Comparison of ENCODE assay signal across 21 mouse cellular contexts in genomic region chr2:28326056-28326455, GRCm38 (mm10).
DNase-seq lines count a peak whose midpoint lies in the region; ATAC-seq lines count a peak whose summit lies in the region.
"Had no signal": no experiment of that assay in that cellular context is flagged by ENCODE, and none has a peak within 500 bp of the region (broad histone marks: within the 10 kb centered on the region; RNA-seq: fewer than 3 reads in every experiment).

No protein-coding gene starts in this region.

- no peak overlapping the region for H3K27ac ChIP-seq in hindbrain, embryonic 14.5 days
- H3K27ac ChIP-seq in hindbrain, embryonic 12.5 days, result no peak overlapping the region
- H3K27ac ChIP-seq in midbrain, embryonic 13.5 days, result 0 out of 2 replicates have a peak overlapping the region, but pooled peaks have one; percentile 5
- no peak overlapping the region for H3K27ac ChIP-seq in midbrain, embryonic 10.5 days (replicated peaks)
- H3K27ac ChIP-seq in liver, embryonic 11.5 days (ENCODE audit: low read depth, low read length), result no peak overlapping the region
- H3K27ac ChIP-seq: embryonic facial prominence, embryonic 12.5 days; liver, embryonic 13.5 days had no signal

- 53% methylated on average over 6 of the region's 6 CpGs for WGBS in hindbrain, embryonic 14.5 days
- WGBS in hindbrain, embryonic 12.5 days, result 83% methylated on average over 6 of the region's 6 CpGs
- WGBS in midbrain, embryonic 13.5 days, result 79% methylated on average over 6 of the region's 6 CpGs
- 86% methylated on average over 6 of the region's 6 CpGs for WGBS in midbrain, embryonic 10.5 days
- 69% methylated on average over 6 of the region's 6 CpGs for WGBS in liver, embryonic 11.5 days

- no peaks in the 10 kb centered on the region for H3K9me3 ChIP-seq in hindbrain, embryonic 14.5 days (ENCODE audit: control insufficient read depth, low read length)
- no peaks in the 10 kb centered on the region for H3K9me3 ChIP-seq in hindbrain, embryonic 12.5 days (replicated peaks)
- H3K9me3 ChIP-seq in midbrain, embryonic 13.5 days, result no peaks in the 10 kb centered on the region
- H3K9me3 ChIP-seq in midbrain, embryonic 10.5 days (replicated peaks), result no peaks in the 10 kb centered on the region
- H3K9me3 ChIP-seq in liver, embryonic 11.5 days (ENCODE audit: control insufficient read depth, low read length), result no peaks in the 10 kb centered on the region
- H3K9me3 ChIP-seq: embryonic facial prominence, embryonic 12.5 days; liver, embryonic 13.5 days had no signal

- H3K4me2 ChIP-seq in hindbrain, embryonic 14.5 days (replicated peaks), result no peak overlapping the region
- H3K4me2 ChIP-seq in hindbrain, embryonic 12.5 days (replicated peaks), result no peak overlapping the region
- H3K4me2 ChIP-seq in midbrain, embryonic 13.5 days (replicated peaks), result no peak overlapping the region
- no peak overlapping the region for H3K4me2 ChIP-seq in liver, embryonic 11.5 days
- H3K4me2 ChIP-seq: embryonic facial prominence, embryonic 12.5 days; liver, embryonic 13.5 days; lung, embryonic 14.5 days had no signal

- ATAC-seq in hindbrain, embryonic 14.5 days (ENCODE audit: low FRiP score), result no peak
- ATAC-seq in hindbrain, embryonic 12.5 days (ENCODE audit: low FRiP score), result no peak
- ATAC-seq in midbrain, embryonic 13.5 days, result no peak
- ATAC-seq in liver, embryonic 11.5 days (replicated peaks; ENCODE audit: low FRiP score), result no peak
- ATAC-seq: CD4-positive, CD25-positive, alpha-beta regulatory T cell, adult 4 months; inflammation-experienced regulatory T-cells, adult 6 months had no signal

- peaks cover 10% of the 10 kb centered on the region; the same call in 1 of the 2 replicates for H3K4me1 ChIP-seq in hindbrain, embryonic 14.5 days (replicated peaks; ENCODE audit: control insufficient read depth, insufficient read depth, low read length)
- peaks cover 11% of the 10 kb centered on the region for H3K4me1 ChIP-seq in hindbrain, embryonic 12.5 days
- H3K4me1 ChIP-seq in midbrain, embryonic 13.5 days (replicated peaks), result peaks cover 24% of the 10 kb centered on the region
- H3K4me1 ChIP-seq in midbrain, embryonic 10.5 days, result no peaks in the 10 kb centered on the region
- no peaks in the 10 kb centered on the region for H3K4me1 ChIP-seq in liver, embryonic 11.5 days (replicated peaks; ENCODE audit: control insufficient read depth, insufficient read depth, low read length)
- H3K4me1 ChIP-seq: liver, embryonic 13.5 days had no signal

- DNase-seq in cerebellum, postnatal 14 days, result peak; percentile 43 to 53
- no peak for DNase-seq in cerebellum, adult 11 months
- DNase-seq in hindbrain, embryonic 14.5 days (ENCODE audit: low spot score), result peak; percentile 25
- DNase-seq in midbrain, embryonic 10.5 days (ENCODE audit: low spot score), result no peak
- peak; percentile 17 for DNase-seq in Muller cell, postnatal 12 days (ENCODE audit: inconsistent ontology term)
- DNase-seq in liver, embryonic 11.5 days (ENCODE audit: low spot score), result no peak
- DNase-seq: adrenal gland, postnatal 25 days; gastrocnemius, postnatal 14 days; heart, adult 18-20 months; heart, postnatal 36 days; kidney, adult 2 months; kidney, postnatal 25 days; liver, embryonic 13.5 days; lung, embryonic 14.5 days; lung, postnatal 36 days; thymus, postnatal 14 days had no signal

- no peak overlapping the region for H3K9ac ChIP-seq in hindbrain, embryonic 14.5 days
- no peak overlapping the region for H3K9ac ChIP-seq in hindbrain, embryonic 12.5 days
- no peak overlapping the region for H3K9ac ChIP-seq in midbrain, embryonic 13.5 days (replicated peaks)
- no peak overlapping the region for H3K9ac ChIP-seq in liver, embryonic 11.5 days (ENCODE audit: low read depth, low read length)
- H3K9ac ChIP-seq: embryonic facial prominence, embryonic 12.5 days; liver, embryonic 13.5 days; lung, embryonic 14.5 days had no signal

- H3K36me3 ChIP-seq in hindbrain, embryonic 14.5 days (replicated peaks; ENCODE audit: control insufficient read depth, insufficient read depth), result no peaks in the 10 kb centered on the region
- no peaks in the 10 kb centered on the region for H3K36me3 ChIP-seq in hindbrain, embryonic 12.5 days
- no peaks in the 10 kb centered on the region for H3K36me3 ChIP-seq in midbrain, embryonic 13.5 days
- no peaks in the 10 kb centered on the region for H3K36me3 ChIP-seq in midbrain, embryonic 10.5 days
- no peaks in the 10 kb centered on the region for H3K36me3 ChIP-seq in liver, embryonic 11.5 days (ENCODE audit: control insufficient read depth, insufficient read depth, low read length)
- H3K36me3 ChIP-seq: embryonic facial prominence, embryonic 12.5 days; liver, embryonic 13.5 days had no signal

- no peak overlapping the region for H3K4me3 ChIP-seq in hindbrain, embryonic 14.5 days (replicated peaks; ENCODE audit: low read length)
- no peak overlapping the region for H3K4me3 ChIP-seq in hindbrain, embryonic 12.5 days
- no peak overlapping the region for H3K4me3 ChIP-seq in midbrain, embryonic 13.5 days (replicated peaks)
- H3K4me3 ChIP-seq in midbrain, embryonic 10.5 days, result no peak overlapping the region
- H3K4me3 ChIP-seq in liver, embryonic 11.5 days (ENCODE audit: low read depth, low read length), result no peak overlapping the region
- H3K4me3 ChIP-seq: embryonic facial prominence, embryonic 12.5 days; liver, embryonic 13.5 days had no signal

- no peaks in the 10 kb centered on the region for H3K27me3 ChIP-seq in hindbrain, embryonic 14.5 days (ENCODE audit: control insufficient read depth, insufficient read depth, low read length)
- H3K27me3 ChIP-seq in hindbrain, embryonic 12.5 days, result no peaks in the 10 kb centered on the region
- H3K27me3 ChIP-seq in midbrain, embryonic 13.5 days, result no peaks in the 10 kb centered on the region
- H3K27me3 ChIP-seq in midbrain, embryonic 10.5 days (ENCODE audit: low read depth, poor library complexity, severe bottlenecking), result no peaks in the 10 kb centered on the region
- no peaks in the 10 kb centered on the region for H3K27me3 ChIP-seq in liver, embryonic 11.5 days (replicated peaks; ENCODE audit: control insufficient read depth, insufficient read depth, low read length)
- H3K27me3 ChIP-seq: embryonic facial prominence, embryonic 12.5 days; liver, embryonic 13.5 days had no signal

Comparison
In these comparisons a context has a peak if more than half of its experiments do, and no peak if none do; other contexts are left out.
1. DNase-seq: peak in cerebellum, postnatal 14 days (2 of 2), hindbrain, embryonic 14.5 days (single experiment) and Muller cell, postnatal 12 days (single experiment); none in cerebellum, adult 11 months (single experiment), midbrain, embryonic 10.5 days (single experiment) and liver, embryonic 11.5 days (single experiment).